Mouse (Mus musculus) c-Kit-positive CD71-positive TER-119-positive erythroid progenitor cells, embryonic 14.5 days (primary cell): ENCODE data around the gene Map1b.

Experiments used
- DNase-seq: peaks from one replicate; pipeline ENCODE4 v3.0.0-alpha.2; 2013; ENCODE audit warnings: low spot score

Map1b gene

DNA sequence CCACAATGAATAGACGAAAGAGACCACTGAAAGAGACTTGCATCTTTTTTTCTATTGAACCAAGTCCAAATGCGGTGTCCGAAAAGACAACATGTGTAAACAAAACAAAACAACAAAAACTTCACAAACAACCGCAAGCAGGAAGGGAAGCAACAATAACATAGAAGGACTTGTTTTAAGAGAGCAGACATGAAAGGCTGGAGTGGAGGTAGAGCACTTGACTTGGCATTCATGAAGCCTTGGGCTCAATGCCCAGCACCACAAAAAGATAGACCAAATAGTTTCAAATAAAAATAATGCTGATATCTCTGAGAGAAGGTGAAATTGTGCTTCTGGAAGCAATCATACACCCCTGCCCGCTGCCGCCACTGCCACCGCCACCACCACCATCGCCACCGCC is 30.5 kb downstream of the Map1b start:
- DNase-seq: no peak

DNA sequence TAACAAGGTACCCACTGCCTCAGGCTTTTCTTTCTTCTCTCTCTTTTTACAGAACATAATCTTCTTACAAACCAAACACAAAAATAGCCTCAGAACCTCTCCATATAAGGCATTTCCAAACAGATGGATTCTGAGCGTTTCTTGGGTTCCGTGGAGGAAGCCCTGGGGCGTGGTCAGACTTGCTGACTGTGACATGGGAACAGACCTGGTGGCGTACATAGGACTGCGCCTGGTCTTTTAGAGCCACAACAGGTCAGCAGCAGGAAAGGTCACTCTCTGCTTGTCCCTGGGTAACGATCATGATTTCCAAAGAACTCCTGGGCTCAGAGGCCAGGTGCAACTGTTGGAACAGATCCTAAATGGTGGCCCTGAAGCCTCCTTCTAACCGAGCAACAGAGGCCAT is 31.0 kb downstream of the Map1b start:
- DNase-seq: no peak

- no peak for DNase-seq
Measured at GRCm38 (mm10) chr13:99484905-99485304, 31.4 kb downstream of the Map1b start.

DNA sequence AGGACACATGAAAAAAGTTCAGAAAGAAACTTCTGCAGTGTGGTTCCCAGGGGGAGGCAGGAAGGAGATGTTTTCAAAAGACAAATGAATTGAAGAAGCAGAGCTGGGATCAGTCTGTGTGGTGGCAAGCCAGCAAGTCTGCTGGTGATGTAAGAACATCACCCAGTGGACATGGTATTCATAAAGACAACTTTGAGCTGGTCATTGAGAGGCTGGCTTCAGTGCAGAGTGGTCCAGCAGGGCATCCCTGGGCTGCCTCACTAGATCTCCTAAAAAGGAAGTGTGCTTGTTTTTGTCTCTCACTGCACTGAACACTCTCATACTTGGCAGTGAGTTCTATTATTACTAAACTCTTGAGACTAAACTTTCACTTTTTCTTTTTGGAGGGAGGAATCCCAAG is 32.9 kb downstream of the Map1b start:
- DNase-seq: no peak

DNA sequence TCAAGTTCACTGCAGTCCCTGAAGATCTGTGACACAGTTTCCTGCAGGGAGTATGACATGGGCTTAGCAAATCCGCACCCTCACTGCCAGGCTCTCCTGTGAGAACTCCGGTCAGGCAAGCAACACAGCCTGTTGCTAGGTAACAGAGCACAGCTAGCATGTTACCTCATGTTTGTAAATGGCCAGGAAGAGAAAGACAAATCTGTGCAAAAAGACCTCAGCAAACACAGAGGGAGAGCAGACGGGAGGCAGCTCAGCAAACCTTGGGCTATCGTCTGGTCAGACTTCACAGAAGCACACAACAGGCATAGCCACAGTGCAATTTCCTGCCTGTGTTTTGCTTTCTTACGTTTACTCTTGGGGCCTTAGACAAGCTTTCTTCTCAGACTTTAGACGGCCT is 40.9 kb downstream of the Map1b start:
- no peak for DNase-seq

DNA sequence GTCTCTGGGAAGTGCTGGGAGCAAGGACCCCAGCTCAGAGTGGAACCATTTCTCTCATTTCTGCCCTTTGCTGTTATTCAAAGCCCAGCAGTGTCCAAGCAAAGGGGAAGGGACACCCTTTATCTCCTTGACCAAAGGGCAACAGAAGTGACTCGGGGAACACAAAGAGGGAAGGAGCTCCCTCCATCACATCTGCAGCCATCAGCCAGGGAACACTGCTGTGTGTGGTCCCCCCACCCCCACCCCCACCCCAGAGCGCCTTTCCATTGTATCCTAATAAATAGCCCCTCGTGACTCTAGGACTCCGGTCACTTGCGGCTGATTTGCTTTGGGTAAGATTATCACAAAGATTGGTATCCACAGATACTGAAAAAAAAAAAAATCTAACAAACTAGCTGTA is 41.3 kb downstream of the Map1b start:
- no peak for DNase-seq

GRCm38 (mm10) chr13:99474108-99474507 is 42.2 kb downstream of the Map1b start:
- DNase-seq: no peak

- DNase-seq: no peak
Measured at GRCm38 (mm10) chr13:99472028-99472427, 44.3 kb downstream of the Map1b start.

DNA sequence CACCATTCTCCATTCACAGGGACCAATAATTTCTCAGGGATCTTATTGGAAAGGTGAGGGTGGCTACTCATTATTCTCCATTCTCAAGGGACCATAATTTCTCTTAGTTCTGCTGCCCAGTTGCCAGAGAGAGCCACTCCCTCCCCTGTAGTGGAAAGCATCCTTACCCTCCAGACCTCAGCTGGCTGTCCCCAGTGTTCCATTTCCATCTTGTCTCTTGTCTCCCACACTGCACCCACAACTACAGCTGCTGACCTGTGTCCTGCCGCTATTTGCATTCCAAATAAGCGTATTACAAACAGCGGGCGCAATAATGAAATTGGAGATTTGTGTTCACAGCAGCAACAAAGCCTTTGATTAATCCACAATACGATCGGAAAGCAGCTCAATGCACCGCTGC is 46.3 kb downstream of the Map1b start:
- no peak for DNase-seq

DNA sequence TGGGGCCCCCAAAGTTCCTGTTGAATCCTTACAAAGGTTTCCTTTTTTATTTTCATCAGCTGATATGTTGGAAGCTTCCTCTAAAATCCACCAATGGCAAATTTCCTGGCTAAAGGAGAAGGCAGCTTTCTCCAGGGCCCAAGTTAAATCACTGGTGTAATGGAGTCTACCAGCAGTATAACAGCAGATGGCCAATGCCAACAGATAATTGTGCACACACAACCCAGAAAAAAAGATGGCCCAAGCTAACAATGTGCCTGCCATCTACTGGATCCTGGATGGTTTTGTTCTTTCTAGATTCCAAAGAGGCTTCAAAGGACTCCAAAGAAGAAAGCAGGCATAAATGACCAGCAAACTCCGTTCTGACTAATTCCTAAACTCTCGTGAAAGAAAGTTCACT is 48.1 kb downstream of the Map1b start:
- no peak for DNase-seq

DNA sequence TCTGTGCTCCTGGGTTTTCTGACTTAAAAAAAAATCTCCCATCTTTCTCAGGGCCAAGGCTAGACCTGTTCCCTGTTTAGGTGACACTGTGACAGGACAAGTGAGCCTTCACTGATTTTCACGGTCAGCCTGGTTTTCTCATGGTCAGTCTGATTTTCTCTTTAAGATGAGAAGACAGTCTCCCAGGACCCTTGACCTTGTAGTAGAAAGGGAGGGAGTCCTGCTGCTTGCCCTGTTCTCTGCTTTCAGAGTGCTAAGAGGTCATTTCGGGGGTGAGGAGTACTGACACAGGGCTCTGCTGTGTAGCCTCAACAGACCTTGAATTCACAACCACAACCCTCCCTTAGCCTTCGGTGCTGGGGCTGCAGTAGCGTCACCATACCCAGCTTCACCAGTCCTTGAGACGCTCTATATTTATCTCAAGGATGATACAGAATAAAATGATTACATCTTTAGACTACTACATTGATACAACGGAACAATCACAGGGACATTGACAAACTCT is 49.5 kb downstream of the Map1b start:
- no peak for DNase-seq

DNA sequence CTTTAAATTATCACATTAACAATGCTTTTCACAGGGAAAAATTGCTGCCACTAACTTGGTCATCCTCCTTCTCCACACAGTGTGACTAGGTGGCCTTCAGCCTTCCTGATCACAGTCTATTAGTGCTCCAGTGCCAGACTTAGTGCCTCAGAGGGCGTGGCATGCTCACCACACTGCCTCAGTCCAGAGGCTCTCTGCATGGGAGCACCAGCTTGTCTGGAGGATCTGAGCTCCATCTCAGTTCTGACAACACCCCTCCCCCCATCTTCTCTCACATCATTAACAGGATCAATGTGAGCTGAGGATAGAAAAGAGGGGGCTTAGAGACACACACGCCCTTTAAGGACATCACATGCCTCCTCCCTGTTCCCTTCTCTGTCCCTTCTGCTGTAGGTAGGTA is 50.3 kb downstream of the Map1b start:
- no peak for DNase-seq

DNA sequence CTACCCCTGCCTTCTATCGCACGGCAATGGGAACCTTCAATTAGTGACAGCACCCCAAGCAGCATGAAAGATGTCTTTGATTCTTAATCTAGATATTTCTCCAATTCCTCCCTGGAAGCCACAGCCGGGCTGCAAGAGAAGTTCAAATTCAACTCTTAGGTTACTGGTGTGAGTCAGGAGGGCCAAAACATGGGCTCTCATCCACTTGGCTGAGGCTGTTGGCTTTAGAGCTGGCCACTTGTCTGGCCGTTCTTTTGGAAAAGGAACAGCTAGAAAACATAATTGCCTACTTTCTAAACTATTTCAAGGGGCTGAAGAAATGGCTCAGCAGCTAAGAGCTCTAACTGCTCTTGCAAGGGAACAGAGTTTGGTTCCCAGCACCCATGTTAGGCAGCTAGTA is 51.8 kb downstream of the Map1b start:
- DNase-seq: no peak

DNA sequence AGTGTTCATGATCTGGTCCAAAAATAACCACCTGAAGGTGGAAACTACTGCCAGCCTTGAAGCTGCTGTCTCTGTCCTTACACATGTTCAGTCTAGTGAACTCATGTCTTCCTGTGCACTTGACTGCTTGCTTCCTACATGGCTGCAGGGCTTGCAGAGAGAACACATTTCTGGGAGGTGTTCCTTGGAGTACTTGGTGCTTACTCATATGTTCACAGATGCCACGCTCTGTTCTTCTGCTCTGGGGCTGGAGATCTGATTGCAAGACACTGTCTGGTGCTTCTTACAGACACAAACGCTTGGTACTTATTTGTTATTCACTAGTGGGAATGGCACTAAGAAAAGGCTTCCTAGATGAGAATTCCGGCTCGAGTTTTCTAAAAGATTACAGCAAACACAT is 54.5 kb downstream of the Map1b start:
- DNase-seq: no peak

GRCm38 (mm10) chr13:99459612-99460011 is 56.7 kb downstream of the Map1b start:
- no peak for DNase-seq

GRCm38 (mm10) chr13:99458658-99459386 is 57.5 kb downstream of the Map1b start:
- no peak for DNase-seq

- no peak for DNase-seq
Measured at GRCm38 (mm10) chr13:99454977-99455376, 61.4 kb downstream of the Map1b start.

DNA sequence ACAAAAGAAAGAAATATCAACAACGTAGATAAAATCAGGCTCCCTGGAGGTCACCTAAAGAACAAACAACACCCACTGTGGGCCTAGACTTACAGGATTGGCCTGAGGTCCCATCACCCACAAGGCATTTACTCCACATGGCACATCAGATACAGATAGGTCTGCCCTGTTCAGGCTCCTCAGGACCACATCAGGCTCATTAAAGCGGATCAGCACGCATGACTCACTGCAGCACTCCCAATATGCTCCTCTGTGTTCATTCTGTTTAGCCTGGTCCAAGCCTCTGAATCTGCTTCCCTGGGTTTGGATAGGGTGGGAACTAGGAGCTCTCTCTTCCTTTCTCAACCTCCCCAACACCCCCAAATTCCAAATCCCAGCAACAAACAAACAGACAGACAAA is 63.9 kb downstream of the Map1b start:
- no peak for DNase-seq

- DNase-seq: no peak
Measured at GRCm38 (mm10) chr13:99451276-99451675, 65.1 kb downstream of the Map1b start.

GRCm38 (mm10) chr13:99450766-99451165 is 65.6 kb downstream of the Map1b start:
- DNase-seq: no peak

DNA sequence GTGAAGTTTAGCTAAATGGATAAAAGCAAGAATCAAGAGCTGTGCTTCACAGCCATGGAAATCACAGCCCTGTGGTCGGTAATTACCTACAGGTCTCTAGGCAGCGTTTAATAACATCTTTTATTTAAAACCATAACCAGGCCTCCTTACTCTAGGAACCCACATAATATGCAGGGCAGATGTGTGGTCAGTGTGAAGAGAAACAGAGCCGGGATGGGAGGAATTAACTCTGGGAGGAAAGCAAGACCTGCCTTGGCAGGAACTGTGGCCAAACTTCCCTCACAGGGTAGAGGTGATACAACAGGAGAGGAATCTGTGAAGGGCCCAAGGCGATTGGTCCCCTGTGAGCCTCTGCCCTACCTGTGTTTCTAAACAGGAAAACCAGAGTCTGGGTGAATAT is 66.8 kb downstream of the Map1b start:
- no peak for DNase-seq

DNA sequence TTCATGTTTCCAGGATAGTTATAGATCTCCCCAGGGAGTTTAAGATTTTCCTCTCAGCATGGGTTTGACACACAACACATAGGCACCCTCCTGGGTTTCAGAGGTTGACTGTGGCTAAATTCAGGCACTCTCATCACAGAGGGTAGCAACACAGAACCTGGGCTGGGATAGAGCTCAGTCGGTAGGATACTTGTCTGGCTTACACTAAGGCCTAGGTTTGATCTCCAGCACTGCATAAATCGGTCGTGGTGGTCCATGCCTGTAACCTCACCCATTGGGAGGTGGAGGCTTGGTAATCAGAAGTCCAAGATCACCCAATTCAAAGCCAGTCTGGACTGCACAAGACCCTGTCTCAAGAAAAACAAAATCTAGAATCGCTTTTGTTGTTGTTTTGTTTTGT is 68.1 kb downstream of the Map1b start:
- DNase-seq: no peak

GRCm38 (mm10) chr13:99447403-99448199 is 68.7 kb downstream of the Map1b start:
- DNase-seq: no peak

DNA sequence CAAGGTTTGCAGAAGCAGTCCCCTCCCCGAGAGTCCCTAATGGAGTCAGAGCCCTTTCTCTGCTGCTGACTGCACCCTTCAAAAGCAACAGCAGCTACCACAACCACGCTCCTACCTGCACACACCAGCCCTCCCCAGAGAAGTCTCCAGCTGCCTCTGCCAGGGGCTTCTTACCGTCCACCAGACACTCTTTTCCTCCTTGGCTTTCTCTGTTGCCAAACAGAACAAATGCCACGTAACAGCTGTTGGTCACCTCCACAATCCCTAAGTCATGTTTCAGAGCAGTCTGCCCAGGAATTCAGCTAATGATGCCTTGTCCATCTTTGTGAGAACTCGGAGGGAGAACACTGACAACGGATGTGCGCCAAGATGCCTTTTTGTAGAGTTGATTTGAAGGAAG is 69.3 kb downstream of the Map1b start:
- DNase-seq: no peak
